7 mouse cellular contexts compared by ENCODE assay signal in the genomic region with DNA sequence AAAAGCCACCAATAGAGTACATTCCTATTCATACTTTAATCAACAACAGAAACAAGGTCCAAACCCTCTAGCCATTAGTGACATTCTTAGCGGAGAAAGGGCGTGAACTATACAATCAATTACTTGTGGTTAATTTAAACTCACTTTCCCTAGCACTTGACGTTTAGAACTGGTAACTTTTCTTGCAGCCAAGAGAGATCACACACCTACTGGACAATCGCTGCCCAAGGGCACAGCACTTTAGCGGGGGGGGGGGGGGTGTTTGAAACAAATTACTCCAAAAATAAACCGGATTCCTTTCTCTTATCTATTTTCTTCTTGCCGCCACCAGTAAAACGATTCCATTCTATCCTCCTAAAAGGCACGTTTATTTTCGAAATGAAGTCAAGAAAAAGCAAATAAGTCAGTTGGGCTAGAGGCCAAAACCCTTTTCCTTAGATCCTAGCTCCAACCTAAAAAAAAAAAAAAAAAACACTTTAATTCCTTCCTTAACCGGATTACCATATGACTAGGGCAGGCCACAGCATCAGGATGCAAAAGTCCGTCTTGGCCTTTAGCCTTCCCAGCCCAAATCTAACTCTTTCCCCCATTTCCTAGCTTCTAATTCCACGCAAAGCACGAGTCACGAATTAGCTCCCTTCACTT. TPM values are rescaled to one million over a fixed set of nuclear protein-coding genes. Genes with fewer than 3 reads are reported as not detected.
DNase-seq lines count a peak whose midpoint lies in the region; ATAC-seq lines count a peak whose summit lies in the region.

No protein-coding gene starts in this region.

- peak overlapping the region; percentile 98 for H3K4me3 ChIP-seq in megakaryocyte, embryonic 14.5 days (replicated peaks)
- H3K4me3 ChIP-seq in embryonic facial prominence, embryonic 14.5 days (ENCODE audit: low read depth, low read length) = peak overlapping the region; percentile 67
- peak overlapping the region; percentile 67 for H3K4me3 ChIP-seq in limb, embryonic 11.5 days (ENCODE audit: low read depth, low read length)
- H3K4me3 ChIP-seq in stomach, embryonic 16.5 days (replicated peaks; ENCODE audit: low read length) = peak overlapping the region; percentile 83

- H3K4me1 ChIP-seq in megakaryocyte, embryonic 14.5 days = peaks cover 74% of the 10 kb centered on the region
- peaks cover 25% of the 10 kb centered on the region for H3K4me1 ChIP-seq in embryonic facial prominence, embryonic 14.5 days (ENCODE audit: control insufficient read depth, insufficient read depth, low read length)
- 0 out of 2 replicates have a peak, but pooled peaks cover 2% of the 10 kb centered on the region for H3K4me1 ChIP-seq in limb, embryonic 11.5 days (ENCODE audit: control insufficient read depth, insufficient read depth, low read length)
- H3K4me1 ChIP-seq in stomach, embryonic 16.5 days (ENCODE audit: control insufficient read depth, insufficient read depth, low read length) = peaks cover 14% of the 10 kb centered on the region

- DNase-seq in embryonic facial prominence, embryonic 14.5 days (ENCODE audit: low spot score) = no peak
- DNase-seq in limb, embryonic 11.5 days (ENCODE audit: low spot score) = no peak
- DNase-seq in left cerebral cortex, adult 18-20 months (ENCODE audit: low spot score in 2 of 2) = no peak

- H3K36me3 ChIP-seq in megakaryocyte, embryonic 14.5 days (replicated peaks; ENCODE audit: low read length) = no peaks in the 10 kb centered on the region
- H3K36me3 ChIP-seq in embryonic facial prominence, embryonic 14.5 days (ENCODE audit: control insufficient read depth, insufficient read depth, low read length) = no peaks in the 10 kb centered on the region
- no peaks in the 10 kb centered on the region for H3K36me3 ChIP-seq in limb, embryonic 11.5 days (ENCODE audit: control insufficient read depth, insufficient read depth, low read length)
- no peaks in the 10 kb centered on the region for H3K36me3 ChIP-seq in stomach, embryonic 16.5 days (ENCODE audit: control insufficient read depth, insufficient read depth, low read length)

- no peaks in the 10 kb centered on the region for H3K27me3 ChIP-seq in megakaryocyte, embryonic 14.5 days (replicated peaks)
- no peaks in the 10 kb centered on the region for H3K27me3 ChIP-seq in embryonic facial prominence, embryonic 14.5 days (replicated peaks; ENCODE audit: control insufficient read depth, insufficient read depth, low read length)
- H3K27me3 ChIP-seq in limb, embryonic 11.5 days (ENCODE audit: control insufficient read depth, insufficient read depth, low read length) = no peaks in the 10 kb centered on the region
- H3K27me3 ChIP-seq in stomach, embryonic 16.5 days (ENCODE audit: control insufficient read depth, insufficient read depth, low read length) = no peaks in the 10 kb centered on the region

- ATAC-seq in megakaryocyte, adult 5-6 weeks (ENCODE audit: poor library complexity, severe bottlenecking) = no peak
- ATAC-seq in embryonic facial prominence, embryonic 14.5 days (ENCODE audit: low read depth) = no peak
- ATAC-seq in limb, embryonic 11.5 days (ENCODE audit: insufficient number of reproducible peaks, low FRiP score, low TSS enrichment, low read depth) = no peak
- no peak for ATAC-seq in stomach, embryonic 16.5 days (ENCODE audit: insufficient read depth, low FRiP score)
- ATAC-seq in megakaryocyte progenitor cell, adult 5-6 weeks (replicated peaks; ENCODE audit: poor library complexity) = no peak

- H3K4me2 ChIP-seq in embryonic facial prominence, embryonic 14.5 days (ENCODE audit: low read depth, low read length) = peak overlapping the region; percentile 58
- H3K4me2 ChIP-seq in limb, embryonic 11.5 days (ENCODE audit: low read depth, severe bottlenecking) = peak overlapping the region; percentile 92
- H3K4me2 ChIP-seq in stomach, embryonic 16.5 days (ENCODE audit: low read depth, low read length) = peak overlapping the region; percentile 64

- H3K9me3 ChIP-seq in megakaryocyte, embryonic 14.5 days = no peaks in the 10 kb centered on the region
- H3K9me3 ChIP-seq in embryonic facial prominence, embryonic 14.5 days (ENCODE audit: control insufficient read depth, low read length) = no peaks in the 10 kb centered on the region
- H3K9me3 ChIP-seq in limb, embryonic 11.5 days (ENCODE audit: control insufficient read depth, low read length) = no peaks in the 10 kb centered on the region
- no peaks in the 10 kb centered on the region for H3K9me3 ChIP-seq in stomach, embryonic 16.5 days (replicated peaks; ENCODE audit: control insufficient read depth, low read length)

- peak overlapping the region; percentile 84 for H3K9ac ChIP-seq in embryonic facial prominence, embryonic 14.5 days (ENCODE audit: low read depth, low read length)
- peak overlapping the region; percentile 79 for H3K9ac ChIP-seq in limb, embryonic 11.5 days (ENCODE audit: low read length)
- H3K9ac ChIP-seq in stomach, embryonic 16.5 days (ENCODE audit: low read length) = peak overlapping the region; percentile 91

- WGBS in embryonic facial prominence, embryonic 14.5 days = under 1% methylated on average over 15 of the region's 15 CpGs
- WGBS in limb, embryonic 11.5 days = under 1% methylated on average over 15 of the region's 15 CpGs
- WGBS in stomach, embryonic 16.5 days = under 1% methylated on average over 15 of the region's 15 CpGs

- peak overlapping the region; percentile 96 for H3K27ac ChIP-seq in embryonic facial prominence, embryonic 14.5 days (replicated peaks; ENCODE audit: low read depth, low read length)
- H3K27ac ChIP-seq in limb, embryonic 11.5 days (replicated peaks; ENCODE audit: low read depth, low read length) = no peak overlapping the region; the same call in 1 of the 2 replicates
- peak overlapping the region; percentile 98 for H3K27ac ChIP-seq in stomach, embryonic 16.5 days (ENCODE audit: low read length)

RNA-seq across cellular contexts. Expression of a gene that starts 1.5 kb away (rescaled TPM):
- 3.2 and 11.3 TPM in 2 replicates for polyA plus RNA-seq in megakaryocyte, embryonic 14.5 days (2012; ENCODE audit: insufficient read depth, low replicate concordance)
- 15.1 and 23.4 TPM in 2 replicates for total RNA-seq in megakaryocyte, adult 5-6 weeks (2015)
- total RNA-seq in megakaryocyte, adult 5-6 weeks (2017) = 16.9 and 17.2 TPM in 2 replicates
- 26.7 and 32.6 TPM in 2 replicates for polyA plus RNA-seq in embryonic facial prominence, embryonic 14.5 days (2014; fragmentation: Nextera tagmentation; extraction: Ambion mirVana)
- polyA plus RNA-seq in limb, embryonic 11.5 days (2014; fragmentation: Nextera tagmentation; extraction: Ambion mirVana) = 27.0 and 28.1 TPM in 2 replicates
- 5.5 and 6.0 TPM in 2 replicates for polyA plus RNA-seq in stomach, embryonic 16.5 days (2015; fragmentation: Nextera tagmentation; extraction: Ambion mirVana)
- 10 to 100 TPM; 29.8 to 33.1 TPM for total RNA-seq in left cerebral cortex, adult 18-20 months (2021)
- 24.0 and 24.6 TPM in 2 replicates for total RNA-seq in megakaryocyte progenitor cell, adult 5-6 weeks (2015)
- total RNA-seq in megakaryocyte progenitor cell, adult 5-6 weeks (2017) = 19.4 and 21.0 TPM in 2 replicates
